Mouse (Mus musculus) brain, embryonic 14.5 days (tissue): Measurements from ENCODE around the gene Ltk.

Experiments
- CTCF ChIP-seq: fragments of 200-500 bp; IDR thresholded peaks from 2 replicates; pipeline ENCODE4 v1.5.1; 2012; ENCODE audit warnings: inconsistent platforms, mild to moderate bottlenecking, moderate library complexity, borderline replicate concordance; ENCODE audit not compliant: insufficient read depth, insufficient read length; ENCODE audit errors: extremely low read depth
- POLR2A ChIP-seq: fragments of 200-500 bp; IDR thresholded peaks from 2 replicates; pipeline ENCODE4 v1.6.1; 2012; ENCODE audit warnings: mild to moderate bottlenecking, inconsistent platforms, borderline replicate concordance; ENCODE audit not compliant: poor library complexity, insufficient read depth, insufficient read length, severe bottlenecking; ENCODE audit errors: extremely low read depth

DNA sequence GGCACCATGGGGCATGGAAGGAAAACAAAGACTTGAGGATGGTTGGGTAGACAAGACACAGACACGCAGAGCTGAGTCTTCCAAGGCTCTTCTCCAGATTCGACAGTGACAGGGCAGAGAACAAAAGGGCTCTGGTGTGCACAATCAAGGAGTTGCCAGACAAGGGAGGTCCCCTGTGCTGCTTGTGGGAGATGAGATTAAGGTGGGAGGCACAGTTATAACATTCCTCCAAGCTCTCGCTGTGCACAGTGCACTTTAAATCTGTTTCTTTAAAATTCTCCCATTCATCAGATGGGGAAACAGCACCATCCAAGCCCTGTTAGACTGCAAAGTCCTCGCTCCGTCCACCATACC lies 44.0 kb upstream of the Ltk start:
- TF ChIP-seq CTCF, result no peak
- TF ChIP-seq POLR2A, result no peak
